Mouse (Mus musculus) heart, postnatal 0 days (tissue): ENCODE data around the gene Zbtb40. TPM values are rescaled to one million over a fixed set of nuclear protein-coding genes. Genes with fewer than 3 reads are reported as not detected.
A peak's percentile ranks its signal among the peaks of the same experiment; 100 is the strongest.

ENCODE experiments used
- ATAC-seq: fragments of 200-750 bp; cut with Nextera tagmentation; 2 replicates; pipeline ENCODE4 v1.8.0; 2017; ENCODE audit warnings: low read depth, moderate number of reproducible peaks, moderate library complexity; ENCODE audit not compliant: insufficient read depth
- DNase-seq: peaks from one replicate; pipeline ENCODE4 v3.0.0-alpha.2; 2016; ENCODE audit warnings: low spot score
- H3K27ac ChIP-seq: fragments of 300-500 bp; sonication (generic); 2 replicates; pipeline ENCODE4 v1.5.1; 2014; ENCODE audit warnings: low read depth, mild to moderate bottlenecking
- H3K27me3 ChIP-seq: fragments of 300-500 bp; sonication (generic); 2 replicates; pipeline ENCODE4 v1.6.1; 2014; ENCODE audit warnings: low read length, mixed read lengths; ENCODE audit not compliant: control insufficient read depth, insufficient read depth
- H3K36me3 ChIP-seq: fragments of 300-500 bp; sonication (generic); replicated peaks from 2 replicates; pipeline ENCODE4 v1.6.1; 2014; ENCODE audit warnings: low read length, mixed read lengths; ENCODE audit not compliant: control insufficient read depth, insufficient read depth
- H3K4me1 ChIP-seq: fragments of 300-500 bp; sonication (generic); 2 replicates; pipeline ENCODE4 v1.6.1; 2014; ENCODE audit warnings: antibody characterized with exemption; ENCODE audit not compliant: control insufficient read depth, insufficient read depth
- H3K4me2 ChIP-seq: fragments of 300-500 bp; sonication (generic); 2 replicates; pipeline ENCODE4 v1.6.1; 2014; ENCODE audit warnings: low read depth, mild to moderate bottlenecking, low read length, moderate library complexity
- H3K4me3 ChIP-seq: fragments of 300-500 bp; sonication (generic); 2 replicates; pipeline ENCODE4 v1.5.1; 2014; ENCODE audit warnings: low read depth, low read length
- H3K9ac ChIP-seq: fragments of 300-500 bp; sonication (generic); replicated peaks from 2 replicates; pipeline ENCODE4 v1.6.1; 2014; ENCODE audit warnings: low read depth, low read length, mixed read lengths
- H3K9me3 ChIP-seq: fragments of 300-500 bp; sonication (generic); replicated peaks from 2 replicates; pipeline ENCODE4 v1.6.1; 2016; ENCODE audit warnings: low read length; ENCODE audit not compliant: control insufficient read depth
- CTCF ChIP-seq: IDR thresholded peaks from 2 replicates; pipeline ENCODE4 v1.5.1; 2016; ENCODE audit warnings: antibody characterized with exemption, control low read depth, low read depth
- EP300 ChIP-seq: IDR thresholded peaks from 2 replicates; pipeline ENCODE4 v1.6.1; 2016; ENCODE audit warnings: antibody characterized with exemption, low read depth
- WGBS: fragments of 180-500 bp; shearing (Covaris S2); extraction: QIAGEN DNeasy Blood & Tissue Kit; methylation state at CpG from one replicate; pipeline ENCODE4 v1.1.7; 2014; 5-methylcytosine and 5-hydroxymethylcytosine counted together
- polyA plus RNA-seq: library from polyadenylated mRNA; unstranded; fragments of >200 nt; fragmentation: Nextera tagmentation; extraction: Ambion mirVana; gene quantifications from 2 replicates; pipeline ENCODE4 v1.2.1, GENCODE M21; 2015
- total RNA-seq: library from RNA; depleted of rRNA; stranded (reverse); fragments of >200 nt; gene quantifications from 2 replicates; pipeline ENCODE4 v1.2.3, GENCODE M21; 2014; ENCODE audit warnings: low replicate concordance

Gene Zbtb40
- total and polyA plus RNA-seq, 2 experiments from 2014 or later: 1.1 to 6.8 TPM

- no peak overlapping the region for H3K4me3 ChIP-seq
- no peak overlapping the region for H3K4me2 ChIP-seq
- WGBS: 8% methylated on average over 6 of the region's 6 CpGs
- no peaks in the 10 kb centered on the region for H3K36me3 ChIP-seq
- TF ChIP-seq CTCF: peak; percentile 34
- TF ChIP-seq EP300: no peak
- H3K27me3 ChIP-seq: peaks cover 77% of the 10 kb centered on the region
- H3K9me3 ChIP-seq: no peaks in the 10 kb centered on the region
- no peak for ATAC-seq
- no peaks in the 10 kb centered on the region for H3K4me1 ChIP-seq
- H3K27ac ChIP-seq: no peak overlapping the region
- no peak overlapping the region for H3K9ac ChIP-seq
- no peak for DNase-seq
These were observed 77.7 kb downstream of the Zbtb40 start for GRCm38 (mm10) chr4:136970939-136971338.

DNA sequence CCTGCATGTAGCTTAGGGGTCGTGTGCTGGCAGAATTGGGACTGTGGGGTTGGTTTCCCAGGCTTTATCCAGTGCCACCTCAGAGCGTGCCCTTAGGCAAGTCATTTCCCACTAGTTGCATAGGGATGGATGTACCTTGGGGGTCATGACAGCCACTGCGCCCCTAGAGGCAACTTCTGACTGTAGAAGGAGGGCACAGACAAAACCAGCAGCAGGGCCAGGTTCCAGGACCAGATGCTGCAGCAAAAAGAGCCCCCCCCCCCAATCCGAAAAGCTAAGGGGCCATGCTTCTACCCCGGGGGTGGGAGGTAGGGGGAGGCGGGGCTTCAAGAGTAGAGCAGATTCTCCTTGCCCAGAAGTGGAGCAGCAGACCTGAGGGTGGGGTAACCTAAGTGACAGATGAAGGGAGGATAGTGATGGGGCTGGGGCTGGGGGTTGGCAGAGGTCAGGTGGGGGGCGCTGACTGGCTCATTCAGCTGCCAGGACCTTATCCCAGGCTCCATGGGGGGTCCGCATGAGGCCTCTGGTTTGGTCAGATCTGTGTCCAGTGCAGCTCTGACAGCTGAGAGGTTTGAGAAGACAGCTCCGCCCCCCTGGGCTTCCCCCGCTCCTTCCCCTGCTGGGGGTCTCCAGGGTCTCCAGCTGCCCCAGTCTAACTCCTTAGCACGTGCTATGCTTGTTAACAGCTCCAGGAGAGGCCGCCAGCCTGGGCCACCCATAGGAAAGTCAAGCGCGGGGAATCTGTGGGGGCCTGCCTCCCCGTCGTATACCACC, 78.9 kb downstream of the Zbtb40 start:
- H3K4me3 ChIP-seq: no peak overlapping the region
- no peaks in the 10 kb centered on the region; the same call in 1 of the 2 replicates for H3K4me1 ChIP-seq
- no peak for ATAC-seq
- WGBS: 28% methylated on average over 16 of the region's 16 CpGs
- H3K9ac ChIP-seq: no peak overlapping the region
- peaks cover 84% of the 10 kb centered on the region for H3K27me3 ChIP-seq
- H3K9me3 ChIP-seq: no peaks in the 10 kb centered on the region
- TF ChIP-seq CTCF (no peak), EP300 (no peak)
- no peak overlapping the region for H3K27ac ChIP-seq
- H3K4me2 ChIP-seq: no peak overlapping the region
- DNase-seq: no peak
- no peaks in the 10 kb centered on the region for H3K36me3 ChIP-seq

DNA sequence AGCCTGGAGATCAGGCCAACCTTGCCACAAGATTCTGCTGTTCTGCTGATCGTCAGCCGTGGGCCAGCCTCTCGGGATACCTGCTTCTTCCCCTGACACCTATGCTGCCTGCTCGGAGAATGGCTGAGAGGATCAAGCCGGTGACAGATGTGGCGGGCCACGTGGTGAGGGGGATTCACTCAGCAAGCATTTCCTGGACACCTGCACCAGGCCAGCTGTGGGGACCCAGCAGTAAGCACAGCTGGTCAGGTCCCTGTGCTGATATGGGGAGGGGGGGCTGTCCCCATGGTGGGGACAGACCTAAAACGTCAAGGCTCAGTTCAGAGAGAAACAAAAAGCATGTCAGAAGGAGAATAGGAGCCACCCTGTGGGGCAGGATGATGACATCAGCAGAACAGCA, 79.5 kb downstream of the Zbtb40 start:
- no peaks in the 10 kb centered on the region for H3K36me3 ChIP-seq
- 28% methylated on average over 8 of the region's 8 CpGs for WGBS
- ATAC-seq (no peak), DNase-seq (no peak)
- H3K9me3 ChIP-seq: no peaks in the 10 kb centered on the region
- H3K9ac ChIP-seq: no peak overlapping the region
- peaks cover 90% of the 10 kb centered on the region for H3K27me3 ChIP-seq
- H3K4me1 ChIP-seq: no peaks in the 10 kb centered on the region; the same call in 1 of the 2 replicates
- no peak overlapping the region for H3K27ac ChIP-seq
- no peak overlapping the region for H3K4me3 ChIP-seq
- TF ChIP-seq EP300: no peak
- H3K4me2 ChIP-seq: no peak overlapping the region

- Histone ChIP-seq H3K4me2 (no peak overlapping the region), H3K4me1 (no peaks in the 10 kb centered on the region; the same call in 1 of the 2 replicates), H3K9ac (no peak overlapping the region), H3K9me3 (no peaks in the 10 kb centered on the region), H3K36me3 (no peaks in the 10 kb centered on the region), H3K27me3 (peaks cover 96% of the 10 kb centered on the region), H3K27ac (no peak overlapping the region), H3K4me3 (no peak overlapping the region)
- WGBS: 32% methylated on average over 9 of the region's 9 CpGs
- DNase-seq (no peak), ATAC-seq (no peak)
- TF ChIP-seq CTCF (no peak), EP300 (no peak)
These were observed 81.1 kb downstream of the Zbtb40 start for GRCm38 (mm10) chr4:136967511-136967910.

GRCm38 (mm10) chr4:136966493-136967390, 81.9 kb downstream of the Zbtb40 start:
- H3K4me3 ChIP-seq: no peak overlapping the region
- 33% methylated on average over 16 of the region's 16 CpGs for WGBS
- ATAC-seq (no peak), DNase-seq (no peak)
- no peaks in the 10 kb centered on the region for H3K9me3 ChIP-seq
- peaks cover 92% of the 10 kb centered on the region for H3K27me3 ChIP-seq
- no peak overlapping the region for H3K9ac ChIP-seq
- no peaks in the 10 kb centered on the region; the same call in 1 of the 2 replicates for H3K4me1 ChIP-seq
- TF ChIP-seq CTCF (no peak), EP300 (no peak)
- no peak overlapping the region for H3K4me2 ChIP-seq
- H3K36me3 ChIP-seq: no peaks in the 10 kb centered on the region
- H3K27ac ChIP-seq: no peak overlapping the region
